Mouse (Mus musculus) kidney, adult 2 months (tissue): ENCODE results near the gene Fli1.

Source experiments
- CTCF ChIP-seq: fragments of 200-500 bp; conservative IDR thresholded peaks from 2 replicates; pipeline ENCODE4 v1.5.1; 2011; ENCODE audit warnings: low read depth, mild to moderate bottlenecking, control low read depth, low read length, moderate library complexity, mixed read lengths; ENCODE audit not compliant: insufficient read depth, insufficient read length
- POLR2A ChIP-seq: fragments of 200-500 bp; IDR thresholded peaks from one replicate; pipeline ENCODE4 v1.6.1; 2011; ENCODE audit warnings: low read depth, low read length, control low read depth

GRCm38 (mm10) chr9:32569261-32569660, 26.6 kb upstream of the Fli1 start:
- TF ChIP-seq POLR2A (no peak), CTCF (no peak)
